ENCODE assay signal across 32 mouse cellular contexts in the genomic region with DNA sequence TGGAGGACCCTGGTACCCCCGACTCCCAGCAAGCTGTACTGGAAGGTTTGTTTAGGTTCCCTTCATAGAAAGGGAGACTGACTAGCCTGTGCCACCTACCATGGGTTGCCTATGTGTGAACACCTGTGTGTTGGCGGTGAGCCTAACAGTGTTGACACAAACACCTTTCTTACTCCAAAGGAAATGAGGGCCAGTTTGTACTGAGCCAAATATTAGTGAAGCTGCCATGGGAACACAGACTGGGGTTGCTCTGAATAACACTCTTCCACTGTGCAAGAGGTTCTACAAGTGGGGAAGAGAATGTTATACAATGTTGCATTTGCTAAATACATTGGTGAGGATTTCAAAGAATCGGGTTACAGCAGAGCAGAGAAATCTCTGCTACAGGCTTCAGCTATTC. TPM values are rescaled to one million over a fixed set of nuclear protein-coding genes. Genes with fewer than 3 reads are reported as not detected.
A peak's percentile ranks its signal among the peaks of the same experiment; 100 is the strongest.
DNase-seq lines count a peak whose midpoint lies in the region; ATAC-seq and TF ChIP-seq lines count a peak whose summit lies in the region.
"Had no signal": no experiment of that assay in that cellular context is flagged by ENCODE, and none has a peak within 500 bp of the region (broad histone marks: within the 10 kb centered on the region; RNA-seq: fewer than 3 reads in every experiment).

No protein-coding gene starts in this region.

- H3K27ac ChIP-seq in limb, embryonic 12.5 days: peak overlapping the region; percentile 56
- H3K27ac ChIP-seq in limb, embryonic 10.5 days: no peak overlapping the region
- peak overlapping the region; percentile 72 for H3K27ac ChIP-seq in lung, embryonic 15.5 days
- H3K27ac ChIP-seq in intestine, postnatal 0 days (ENCODE audit: low read depth, low read length): no peak overlapping the region
- H3K27ac ChIP-seq in thymus, adult 2 months (ENCODE audit: control insufficient read depth, insufficient read depth, low read length): no peak overlapping the region; the same call in 1 of the 2 replicates
- H3K27ac ChIP-seq: forebrain, embryonic 15.5 days; heart, adult 2 months; hindbrain, embryonic 13.5 days; liver, embryonic 15.5 days; midbrain, embryonic 12.5 days had no signal

- H3K9ac ChIP-seq in limb, embryonic 12.5 days (replicated peaks): no peak overlapping the region
- H3K9ac ChIP-seq in lung, embryonic 15.5 days: no peak overlapping the region
- no peak overlapping the region for H3K9ac ChIP-seq in intestine, postnatal 0 days (ENCODE audit: low read depth, low read length)
- H3K9ac ChIP-seq: forebrain, embryonic 15.5 days; hindbrain, embryonic 13.5 days; liver, embryonic 15.5 days; midbrain, embryonic 12.5 days had no signal

- 76% methylated on average over 3 of the region's 3 CpGs for WGBS in limb, embryonic 12.5 days
- 89% methylated on average over 3 of the region's 3 CpGs for WGBS in limb, embryonic 10.5 days
- 67% methylated on average over 3 of the region's 3 CpGs for WGBS in lung, embryonic 15.5 days
- 84% methylated on average over 3 of the region's 3 CpGs for WGBS in intestine, postnatal 0 days
- WGBS in thymus, adult 2 months: 73% methylated on average over 3 of the region's 3 CpGs

- H3K4me3 ChIP-seq in limb, embryonic 12.5 days (replicated peaks): no peak overlapping the region
- H3K4me3 ChIP-seq in limb, embryonic 10.5 days: no peak overlapping the region
- H3K4me3 ChIP-seq in lung, embryonic 15.5 days: no peak overlapping the region
- no peak overlapping the region for H3K4me3 ChIP-seq in intestine, postnatal 0 days (ENCODE audit: low read depth, low read length)
- H3K4me3 ChIP-seq in thymus, adult 2 months (ENCODE audit: control insufficient read depth, insufficient read depth, low read length): no peak overlapping the region
- H3K4me3 ChIP-seq: forebrain, embryonic 15.5 days; heart, adult 2 months; hindbrain, embryonic 13.5 days; liver, embryonic 15.5 days; midbrain, embryonic 12.5 days had no signal

- ATAC-seq in limb, embryonic 12.5 days (ENCODE audit: insufficient number of reproducible peaks, insufficient read depth, low FRiP score, low TSS enrichment, low read depth): no peak
- ATAC-seq in lung, embryonic 15.5 days (ENCODE audit: borderline replicate concordance, extremely low read depth, low FRiP score, low TSS enrichment): peak; percentile 47; the same call in 1 of the 2 replicates
- no peak for ATAC-seq in intestine, postnatal 0 days
- ATAC-seq: activated CD4-positive, CD25-positive, alpha-beta regulatory T cell, adult 4 months; forebrain, embryonic 15.5 days; inflammation-experienced regulatory T-cells, adult 6 months had no signal

- no peaks in the 10 kb centered on the region for H3K36me3 ChIP-seq in limb, embryonic 12.5 days
- H3K36me3 ChIP-seq in limb, embryonic 10.5 days: no peaks in the 10 kb centered on the region
- no peaks in the 10 kb centered on the region for H3K36me3 ChIP-seq in lung, embryonic 15.5 days
- H3K36me3 ChIP-seq in intestine, postnatal 0 days (ENCODE audit: control insufficient read depth, insufficient read depth): no peaks in the 10 kb centered on the region
- no peaks in the 10 kb centered on the region for H3K36me3 ChIP-seq in thymus, adult 2 months (ENCODE audit: control insufficient read depth, insufficient read depth, low read length)
- H3K36me3 ChIP-seq: forebrain, embryonic 15.5 days; hindbrain, embryonic 13.5 days; liver, embryonic 15.5 days; midbrain, embryonic 12.5 days had no signal

- peaks cover 19% of the 10 kb centered on the region for H3K4me1 ChIP-seq in limb, embryonic 12.5 days (replicated peaks)
- H3K4me1 ChIP-seq in limb, embryonic 10.5 days: peaks cover 20% of the 10 kb centered on the region
- 0 out of 2 replicates have a peak, but pooled peaks cover 15% of the 10 kb centered on the region for H3K4me1 ChIP-seq in lung, embryonic 15.5 days
- no peaks in the 10 kb centered on the region for H3K4me1 ChIP-seq in intestine, postnatal 0 days (replicated peaks; ENCODE audit: control insufficient read depth, insufficient read depth, low read length)
- peaks cover 24% of the 10 kb centered on the region for H3K4me1 ChIP-seq in thymus, adult 2 months (replicated peaks; ENCODE audit: control insufficient read depth, insufficient read depth, low read length)
- H3K4me1 ChIP-seq: liver, embryonic 15.5 days had no signal

- H3K27me3 ChIP-seq in limb, embryonic 12.5 days: no peaks in the 10 kb centered on the region
- no peaks in the 10 kb centered on the region for H3K27me3 ChIP-seq in limb, embryonic 10.5 days (ENCODE audit: low read depth, poor library complexity, severe bottlenecking)
- H3K27me3 ChIP-seq in lung, embryonic 15.5 days: no peaks in the 10 kb centered on the region
- H3K27me3 ChIP-seq in intestine, postnatal 0 days (replicated peaks; ENCODE audit: control insufficient read depth, insufficient read depth, low read length): no peaks in the 10 kb centered on the region
- no peaks in the 10 kb centered on the region for H3K27me3 ChIP-seq in thymus, adult 2 months (ENCODE audit: control insufficient read depth, insufficient read depth, low read length)
- H3K27me3 ChIP-seq: forebrain, embryonic 15.5 days; hindbrain, embryonic 13.5 days; liver, embryonic 15.5 days; midbrain, embryonic 12.5 days had no signal

- no peak for DNase-seq in limb, embryonic 10.5 days (ENCODE audit: low spot score)
- peak; percentile 72 for DNase-seq in lung, postnatal 25 days (ENCODE audit: low spot score)
- no peak for DNase-seq in thymus, adult 2 months
- no peak for DNase-seq in gastrocnemius, adult 18-20 months (ENCODE audit: low spot score)
- DNase-seq: adrenal gland, adult 8-10 months; cerebellum, adult 2 months; cerebellum, postnatal 25 days; embryo, embryonic 11 days; gastrocnemius, postnatal 14 days; heart, adult 2 months; layer of hippocampus, adult 9-11 months; liver; thymus, postnatal 4 days had no signal

- H3K9me3 ChIP-seq in limb, embryonic 12.5 days: peaks cover 4% of the 10 kb centered on the region
- H3K9me3 ChIP-seq in limb, embryonic 10.5 days (replicated peaks): no peaks in the 10 kb centered on the region
- no peaks in the 10 kb centered on the region for H3K9me3 ChIP-seq in lung, embryonic 15.5 days
- H3K9me3 ChIP-seq in intestine, postnatal 0 days (ENCODE audit: control insufficient read depth): no peaks in the 10 kb centered on the region
- H3K9me3 ChIP-seq: forebrain, embryonic 15.5 days; hindbrain, embryonic 13.5 days; liver, embryonic 15.5 days; midbrain, embryonic 12.5 days had no signal

- TF ChIP-seq CTCF in intestine, postnatal 0 days (IDR thresholded peaks at IDR 0.05; ENCODE audit: low read depth): no peak
- no peak for TF ChIP-seq CTCF in thymus, adult 2 months (IDR thresholded peaks at IDR 0.05; ENCODE audit: borderline replicate concordance, control insufficient read depth, extremely low read depth, insufficient read depth, low read length, poor library complexity)

- no peak overlapping the region for H3K4me2 ChIP-seq in limb, embryonic 12.5 days
- no peak overlapping the region for H3K4me2 ChIP-seq in lung, embryonic 15.5 days
- H3K4me2 ChIP-seq in intestine, postnatal 0 days (replicated peaks; ENCODE audit: low read depth): no peak overlapping the region
- H3K4me2 ChIP-seq: forebrain, embryonic 15.5 days; hindbrain, embryonic 13.5 days; liver, embryonic 15.5 days; midbrain, embryonic 12.5 days had no signal

- TF ChIP-seq POLR2A in thymus, adult 2 months (IDR thresholded peaks at IDR 0.05; ENCODE audit: control insufficient read depth, extremely low read depth, insufficient read depth, low read length, poor library complexity): no peak

RNA-seq across cellular contexts. Expression of gene Glrp1, which starts 46.6 kb away (rescaled TPM):
- not detected in 2 replicates for polyA plus RNA-seq in limb, embryonic 12.5 days (2016; fragmentation: Nextera tagmentation; extraction: Ambion mirVana)
- not detected in 2 replicates for polyA plus RNA-seq in limb, embryonic 10.5 days (2016; fragmentation: Nextera tagmentation; extraction: Ambion mirVana)
- polyA plus RNA-seq in lung, embryonic 15.5 days (2015; fragmentation: Nextera tagmentation; extraction: Ambion mirVana): 0.15 and 0.29 TPM in 2 replicates
- polyA plus RNA-seq in intestine, postnatal 0 days (2015; fragmentation: Nextera tagmentation; extraction: Ambion mirVana): not detected in 2 replicates
- polyA plus RNA-seq in thymus, adult 2 months (2012; rRNA removed): 0.04 and 0.10 TPM in 2 replicates
- total RNA-seq in gastrocnemius, adult 18-20 months (2021): not detected
- total RNA-seq: adrenal gland, adult 8-10 months; gastrocnemius, postnatal 14 days; heart, postnatal 25 days; left cerebral cortex, adult 18-20 months; left cerebral cortex, postnatal 25 days; MEL; monocyte, adult 5-6 weeks had no signal
- polyA plus RNA-seq: activated CD4-positive, CD25-positive, alpha-beta regulatory T cell, adult 4 months; forebrain, embryonic 15.5 days; hindbrain, embryonic 13.5 days; inflammation-experienced regulatory T-cells, adult 6 months; large intestine, adult 2 months; midbrain, embryonic 12.5 days; neural tube, embryonic 11.5 days had no signal

RNA-seq across cellular contexts. Expression of gene Spp2, which starts 56.5 kb away (rescaled TPM):
- polyA plus RNA-seq in limb, embryonic 12.5 days (2016; fragmentation: Nextera tagmentation; extraction: Ambion mirVana): not detected in 2 replicates
- polyA plus RNA-seq in limb, embryonic 10.5 days (2016; fragmentation: Nextera tagmentation; extraction: Ambion mirVana): not detected in 2 replicates
- polyA plus RNA-seq in lung, embryonic 15.5 days (2015; fragmentation: Nextera tagmentation; extraction: Ambion mirVana): 0.75 and 2.5 TPM in 2 replicates
- 121 and 131 TPM in 2 replicates for polyA plus RNA-seq in intestine, postnatal 0 days (2015; fragmentation: Nextera tagmentation; extraction: Ambion mirVana)
- 0.44 and 0.71 TPM in 2 replicates for polyA plus RNA-seq in thymus, adult 2 months (2012; rRNA removed)
- total RNA-seq in gastrocnemius, adult 18-20 months (2021): not detected
- total RNA-seq: adrenal gland, adult 8-10 months; gastrocnemius, postnatal 14 days; heart, adult 2 months; heart, postnatal 25 days; left cerebral cortex, postnatal 25 days; megakaryocyte progenitor cell, adult 5-6 weeks; MEL; monocyte, adult 5-6 weeks had no signal
- polyA plus RNA-seq: activated CD4-positive, CD25-positive, alpha-beta regulatory T cell, adult 4 months; C2C12; forebrain, embryonic 15.5 days; heart, adult 2 months; heart, embryonic 14.5 days; hindbrain, embryonic 13.5 days; inflammation-experienced regulatory T-cells, adult 6 months; midbrain, embryonic 12.5 days; neural tube, embryonic 11.5 days had no signal

Comparison
In these comparisons a context has a peak if more than half of its experiments do, and no peak if none do; other contexts are left out.
1. H3K27ac ChIP-seq: peak in limb, embryonic 12.5 days (single experiment) and lung, embryonic 15.5 days (single experiment); none in limb, embryonic 10.5 days (single experiment), intestine, postnatal 0 days (single experiment) and thymus, adult 2 months (single experiment).
2. RNA of gene Spp2, which starts 56.5 kb away (polyA plus RNA-seq): 121 to 131 TPM in intestine, postnatal 0 days; 0.75 to 2.5 TPM in lung, embryonic 15.5 days, 0.44 to 0.71 TPM in thymus, adult 2 months, not detected in limb, embryonic 12.5 days and not detected in limb, embryonic 10.5 days; every median in the first group is over 10 times any median in the second.